Mouse (Mus musculus) testis, adult 2 months (tissue): Measurements from ENCODE around the gene Aars2.

ENCODE experiments used
- CTCF ChIP-seq: fragments of 200-500 bp; IDR thresholded peaks from 2 replicates; pipeline ENCODE4 v1.5.1; 2012; ENCODE audit warnings: low read depth, mild to moderate bottlenecking, inconsistent platforms, low read length, moderate library complexity; ENCODE audit not compliant: control insufficient read depth, insufficient read depth, insufficient replicate concordance
- POLR2A ChIP-seq: fragments of 200-500 bp; IDR thresholded peaks from 2 replicates; pipeline ENCODE4 v1.6.1; 2012; ENCODE audit warnings: low read depth, mild to moderate bottlenecking, inconsistent platforms, low read length, moderate library complexity; ENCODE audit not compliant: control insufficient read depth

DNA sequence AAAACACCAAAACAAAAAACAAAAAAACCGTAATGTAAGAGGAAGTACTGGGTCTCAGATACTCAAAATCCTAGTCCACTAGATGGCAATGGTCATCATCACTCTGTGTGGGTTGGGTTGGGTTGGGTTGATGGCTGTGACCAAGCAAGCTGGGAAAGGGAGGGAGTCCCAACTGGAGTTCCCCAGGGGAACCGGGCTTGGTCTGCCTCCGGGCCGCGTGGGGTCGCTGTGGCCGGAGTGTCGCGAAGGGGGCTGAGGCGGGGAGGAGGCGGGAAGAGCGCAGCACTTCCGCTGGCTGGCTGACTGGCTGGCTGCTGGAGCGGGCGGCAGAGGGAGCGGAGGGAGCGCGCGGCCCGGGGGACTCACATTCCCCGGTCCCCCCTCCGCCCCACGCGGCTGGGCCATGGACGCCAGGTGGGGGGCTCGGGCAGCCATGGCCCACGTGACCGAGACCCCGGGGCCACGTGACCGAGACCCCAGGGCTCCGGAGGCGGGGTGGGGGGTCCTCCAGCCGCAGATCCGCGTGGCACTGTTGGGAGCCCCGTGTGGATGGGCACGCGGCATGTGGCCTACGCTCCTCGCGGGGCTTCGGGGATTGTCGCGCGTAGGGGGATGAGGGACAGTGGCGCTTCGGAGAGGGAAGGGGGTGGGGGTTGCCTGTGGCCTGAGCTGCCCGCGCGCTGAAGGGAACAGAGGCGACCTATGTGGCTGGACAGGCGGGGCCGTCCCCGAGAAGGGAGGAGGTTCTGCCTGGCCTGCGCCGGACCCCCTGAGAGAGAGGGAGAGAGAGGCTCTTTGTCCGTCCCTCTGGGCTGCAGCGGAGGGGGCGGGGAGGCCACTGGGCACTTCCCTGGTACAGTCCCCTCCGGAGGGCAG lies 57.3 kb downstream of the Aars2 start, which contains the start of gene Slc35b2:
- TF ChIP-seq CTCF (peak; percentile 69; the same call in 1 of the 2 replicates), POLR2A (peak; percentile 55; the same call in 1 of the 2 replicates)
